Mouse (Mus musculus): Measurements from ENCODE around the gene Chchd2. TPM values are rescaled to one million over a fixed set of nuclear protein-coding genes. Genes with fewer than 3 reads are reported as not detected.
"Not testable (repeated sequence)": the region's sequence is repeated elsewhere in the genome, so short reads cannot be mapped to it uniquely, and the experiment has no call there.

Gene Chchd2
- polyA plus RNA-seq (2015; fragmentation: Nextera tagmentation; extraction: Ambion mirVana): 916 and 967 TPM in 2 replicates

DNA sequence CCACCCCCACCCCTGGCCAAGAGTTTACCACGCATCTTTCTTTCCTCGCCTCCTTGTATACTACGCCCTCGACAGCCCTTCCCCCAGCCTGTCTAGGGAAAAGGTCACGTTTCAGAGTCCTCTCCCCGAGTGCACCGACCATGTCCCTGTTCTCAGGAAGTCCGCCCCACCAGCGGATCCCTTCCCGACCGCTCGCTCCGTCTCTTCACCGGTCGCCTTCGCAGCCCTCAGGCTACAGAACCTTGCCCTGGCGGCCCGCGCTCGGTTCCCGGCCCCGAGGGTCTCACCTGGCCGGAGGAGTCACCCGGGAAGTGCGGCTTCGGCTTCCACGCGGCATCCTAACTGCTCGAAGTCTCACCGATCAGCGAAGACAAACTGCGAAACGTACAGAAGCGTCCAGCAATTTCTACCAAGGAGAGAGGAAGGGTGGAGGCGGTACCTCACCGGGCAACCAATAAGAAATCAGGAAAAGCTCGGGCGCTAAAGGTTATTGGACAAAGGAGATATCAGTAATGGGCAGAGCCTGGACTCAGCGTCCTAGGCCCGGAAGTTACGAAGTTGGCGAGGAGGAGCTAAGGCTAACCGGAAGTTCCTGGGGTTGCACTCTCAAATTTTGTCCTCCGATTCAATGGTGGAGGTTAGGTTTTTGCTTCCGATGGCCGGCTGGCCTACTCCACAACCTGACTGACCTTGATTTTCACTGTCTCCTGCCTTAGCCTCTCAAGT is at the start of gene Chchd2:
Gene Chchd2 (minus strand): TSS at position 560 of the 726 bp plus-strand sequence.
- H3K9ac ChIP-seq: peak within 1 kb of the TSS; percentile 93
- H3K4me1 ChIP-seq (replicated peaks): peaks cover 22% of the 10 kb centered on the region
- ATAC-seq (ENCODE audit: low read depth): peak; percentile 99
- no peaks in the 10 kb centered on the region for H3K9me3 ChIP-seq
- WGBS: under 1% methylated on average over 46 of the region's 46 CpGs
- peaks cover 25% of the 10 kb centered on the region for H3K36me3 ChIP-seq
- H3K4me3 ChIP-seq: peak within 1 kb of the TSS; percentile 88
- H3K27me3 ChIP-seq: no peaks in the 10 kb centered on the region
- peak within 1 kb of the TSS; percentile 94 for H3K4me2 ChIP-seq
- H3K27ac ChIP-seq (replicated peaks): peak within 1 kb of the TSS; percentile 95

DNA sequence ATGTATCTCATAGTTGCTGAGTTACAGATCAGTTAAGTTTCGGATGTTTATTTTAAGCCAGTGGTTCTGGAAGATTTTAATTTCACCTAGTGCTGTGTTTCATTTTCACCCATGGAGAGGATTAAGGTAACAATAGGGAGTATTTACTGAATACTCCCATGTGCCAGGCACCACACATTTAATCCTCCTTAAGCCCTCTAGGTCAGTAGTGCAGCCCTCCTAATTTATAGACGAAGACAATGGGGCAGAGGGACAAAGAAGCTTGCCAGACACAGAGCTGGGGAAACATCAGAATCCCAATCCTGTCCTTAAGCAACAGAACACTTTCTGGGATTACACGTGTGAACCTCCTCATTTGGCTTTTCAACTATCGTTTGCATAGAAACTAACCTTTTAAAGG is 49.7 kb upstream of the Chchd2 start:
- WGBS: 53% methylated on average over 4 of the region's 4 CpGs

DNA sequence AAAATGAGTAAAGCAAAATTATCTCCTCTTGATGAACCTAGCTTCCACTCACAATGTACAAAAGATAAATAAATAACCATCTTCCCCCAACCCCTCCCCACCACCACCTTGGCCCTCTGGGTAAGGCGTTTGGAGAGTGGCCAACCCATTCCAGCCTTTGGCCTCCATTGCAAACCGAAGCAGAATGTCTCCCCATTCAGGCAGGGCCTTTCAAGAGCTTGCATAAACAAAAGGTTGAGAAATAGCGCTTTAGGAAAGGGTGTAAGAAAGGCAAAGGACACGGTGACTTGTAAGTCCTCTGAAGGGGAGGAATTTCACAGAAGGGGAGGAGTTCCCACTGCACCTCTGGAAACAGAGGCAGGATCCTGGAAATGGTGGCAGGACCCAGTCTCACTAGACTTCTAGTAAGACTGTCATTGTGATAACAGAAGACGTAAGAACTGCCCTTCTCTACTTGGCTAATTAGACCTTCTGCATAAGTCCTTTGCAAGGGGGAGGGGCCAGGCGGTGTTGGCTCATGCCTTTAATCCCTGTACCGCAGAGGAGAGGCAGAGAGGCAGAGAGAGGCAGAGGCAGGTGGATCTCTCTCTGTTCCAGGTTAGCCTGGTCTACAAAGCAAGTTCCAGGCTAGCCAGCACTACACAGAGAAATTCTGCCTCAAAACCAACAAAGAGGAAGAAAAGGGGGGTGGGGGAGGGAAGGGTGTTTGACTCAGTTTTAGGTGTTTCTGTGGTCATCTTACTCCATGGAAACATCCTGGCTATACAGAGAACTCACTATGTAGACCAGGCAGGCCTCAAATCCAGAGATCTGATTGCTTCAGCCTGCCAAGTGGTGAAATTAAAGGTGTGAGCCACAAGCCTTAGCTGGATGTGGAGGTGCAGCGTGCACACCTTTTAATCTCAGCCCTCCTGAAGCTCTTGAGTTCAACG is 42.9 kb upstream of the Chchd2 start:
- Histone ChIP-seq H3K27me3 (no peaks in the 10 kb centered on the region), H3K27ac (replicated peaks) (no peak overlapping the region), H3K4me1 (replicated peaks) (no peaks in the 10 kb centered on the region), H3K36me3 (no peaks in the 10 kb centered on the region), H3K9ac (no peak overlapping the region), H3K4me2 (no peak overlapping the region), H3K9me3 (no peaks in the 10 kb centered on the region), H3K4me3 (no peak overlapping the region)
- WGBS: 47% methylated on average over 9 of the region's 9 CpGs
- ATAC-seq (ENCODE audit: low read depth): no peak

More for the DNA sequence above, 49.7 kb upstream of the Chchd2 start:
- no peaks in the 10 kb centered on the region for H3K27me3 ChIP-seq
- H3K9me3 ChIP-seq: no peaks in the 10 kb centered on the region
- ATAC-seq (ENCODE audit: low read depth): no peak
- H3K27ac ChIP-seq (replicated peaks): no peak overlapping the region
- H3K4me1 ChIP-seq (replicated peaks): no peaks in the 10 kb centered on the region
- no peak overlapping the region for H3K4me3 ChIP-seq
- H3K9ac ChIP-seq: no peak overlapping the region
- no peak overlapping the region for H3K4me2 ChIP-seq
- H3K36me3 ChIP-seq: no peaks in the 10 kb centered on the region

DNA sequence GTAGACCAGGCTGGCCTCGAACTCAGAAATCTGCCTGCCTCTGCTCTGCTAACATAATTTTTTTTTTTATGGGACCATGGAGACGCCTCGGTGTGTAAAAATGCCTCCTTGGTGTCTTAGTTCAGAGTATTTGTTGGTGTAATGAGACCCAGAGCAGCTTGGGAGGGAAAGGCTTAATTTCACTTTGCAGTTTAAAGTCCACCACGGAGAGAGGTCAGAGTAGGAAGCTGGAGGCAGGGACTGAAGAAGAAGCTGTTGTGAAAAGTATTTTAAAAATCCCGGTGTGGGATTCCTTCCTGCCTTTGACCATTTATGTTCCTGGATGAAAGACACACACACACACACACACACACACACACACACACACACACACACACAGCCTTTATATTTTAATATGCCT is 38.7 kb upstream of the Chchd2 start:
- no peaks in the 10 kb centered on the region for H3K36me3 ChIP-seq
- WGBS: 82% methylated on average over 5 of the region's 5 CpGs
- H3K9me3 ChIP-seq: no peaks in the 10 kb centered on the region
- no peak overlapping the region for H3K9ac ChIP-seq
- H3K27me3 ChIP-seq: no peaks in the 10 kb centered on the region
- no peak for ATAC-seq (ENCODE audit: low read depth)
- H3K4me1 ChIP-seq (replicated peaks): no peaks in the 10 kb centered on the region
- H3K4me3 ChIP-seq: no peak overlapping the region
- H3K27ac ChIP-seq (replicated peaks): no peak overlapping the region
- no peak overlapping the region for H3K4me2 ChIP-seq

DNA sequence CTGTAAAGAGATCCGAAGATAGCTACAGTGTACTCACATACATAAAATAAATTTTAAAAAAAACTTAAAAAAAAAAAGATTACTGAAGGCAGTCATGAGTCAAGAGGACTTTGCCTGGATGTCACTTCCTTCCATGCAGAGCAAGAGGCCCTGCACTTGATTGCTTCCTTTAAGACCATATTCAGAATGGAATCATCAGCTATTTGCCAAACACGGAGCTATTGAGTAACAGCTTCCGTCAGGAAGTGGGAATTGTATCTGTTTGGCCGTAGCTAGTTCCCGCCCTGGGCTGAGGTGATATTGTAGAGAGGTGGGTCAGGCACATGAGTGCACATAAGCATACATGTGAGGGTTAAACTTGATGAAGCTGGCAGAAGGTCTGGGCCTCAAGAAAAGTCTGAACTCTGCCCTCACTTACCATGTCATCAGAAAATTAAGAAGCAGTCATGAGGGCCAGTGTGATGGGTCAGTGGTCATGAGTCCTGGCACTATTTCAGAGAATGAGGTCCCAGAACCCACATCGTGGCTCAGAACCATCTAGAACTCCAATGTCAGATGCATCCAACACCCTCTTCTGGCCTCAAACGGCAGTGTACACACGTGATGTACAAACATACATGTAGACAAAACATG is 37.7 kb upstream of the Chchd2 start:
- no peak for ATAC-seq (ENCODE audit: low read depth)
- H3K27ac ChIP-seq (replicated peaks): no peak overlapping the region
- 87% methylated on average over 8 of the region's 8 CpGs for WGBS

DNA sequence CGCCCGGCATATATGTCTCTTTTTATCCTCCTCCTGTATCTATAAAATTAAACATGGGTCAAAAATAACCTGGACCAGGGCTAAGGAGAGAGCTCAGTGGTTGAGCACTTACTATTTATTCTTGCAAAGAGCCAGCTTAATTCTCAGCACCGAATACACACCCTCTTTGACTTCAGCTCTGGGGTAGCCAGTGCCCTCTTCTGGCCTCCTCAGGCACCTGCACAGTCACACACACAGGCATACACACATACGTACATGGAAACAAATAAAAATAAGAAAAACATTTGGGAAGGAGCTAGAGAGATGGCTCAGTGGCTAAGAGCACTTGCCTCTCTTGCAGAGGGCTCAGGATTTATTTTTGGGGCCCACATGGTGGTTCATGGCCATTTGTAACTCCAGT is 34.7 kb upstream of the Chchd2 start:
- Histone ChIP-seq H3K36me3 (no peaks in the 10 kb centered on the region), H3K4me3 (no peak overlapping the region), H3K27ac (replicated peaks) (no peak overlapping the region), H3K9ac (no peak overlapping the region), H3K4me2 (no peak overlapping the region), H3K27me3 (no peaks in the 10 kb centered on the region), H3K4me1 (replicated peaks) (no peaks in the 10 kb centered on the region), H3K9me3 (no peaks in the 10 kb centered on the region)
- ATAC-seq (ENCODE audit: low read depth): no peak
- WGBS: 91% methylated on average over 4 of the region's 4 CpGs

More for the DNA sequence above, 37.7 kb upstream of the Chchd2 start:
- Histone ChIP-seq H3K9ac (no peak overlapping the region), H3K4me1 (replicated peaks) (no peaks in the 10 kb centered on the region), H3K4me2 (no peak overlapping the region), H3K4me3 (no peak overlapping the region), H3K9me3 (no peaks in the 10 kb centered on the region), H3K27me3 (no peaks in the 10 kb centered on the region), H3K36me3 (no peaks in the 10 kb centered on the region)

DNA sequence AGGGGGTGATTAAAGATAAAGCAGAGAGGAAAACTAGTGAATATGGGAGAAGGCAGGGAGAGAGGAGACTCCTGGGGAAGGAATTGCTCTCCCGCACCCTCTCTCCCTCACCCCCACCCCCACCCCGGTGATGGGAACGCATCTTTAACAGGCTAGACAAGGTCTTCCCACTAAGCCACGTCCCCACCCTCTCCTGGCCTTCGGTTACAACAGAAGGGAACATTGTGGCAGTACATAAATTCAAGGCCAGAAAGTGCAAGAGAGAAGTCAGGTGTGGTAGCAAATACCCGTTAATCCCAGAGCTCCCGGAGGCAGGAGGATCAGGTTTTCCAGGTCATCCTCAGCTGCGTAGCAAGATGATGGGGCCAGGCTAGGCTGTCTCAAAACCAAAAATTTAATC is 32.0 kb upstream of the Chchd2 start:
- no peaks in the 10 kb centered on the region for H3K9me3 ChIP-seq
- no peak overlapping the region for H3K4me2 ChIP-seq
- no peak overlapping the region for H3K9ac ChIP-seq
- no peaks in the 10 kb centered on the region for H3K36me3 ChIP-seq
- no peaks in the 10 kb centered on the region for H3K4me1 ChIP-seq (replicated peaks)
- H3K4me3 ChIP-seq: no peak overlapping the region
- no peaks in the 10 kb centered on the region for H3K27me3 ChIP-seq
- WGBS: 81% methylated on average over 8 of the region's 8 CpGs
- ATAC-seq (ENCODE audit: low read depth): no peak
- H3K27ac ChIP-seq (replicated peaks): no peak overlapping the region

DNA sequence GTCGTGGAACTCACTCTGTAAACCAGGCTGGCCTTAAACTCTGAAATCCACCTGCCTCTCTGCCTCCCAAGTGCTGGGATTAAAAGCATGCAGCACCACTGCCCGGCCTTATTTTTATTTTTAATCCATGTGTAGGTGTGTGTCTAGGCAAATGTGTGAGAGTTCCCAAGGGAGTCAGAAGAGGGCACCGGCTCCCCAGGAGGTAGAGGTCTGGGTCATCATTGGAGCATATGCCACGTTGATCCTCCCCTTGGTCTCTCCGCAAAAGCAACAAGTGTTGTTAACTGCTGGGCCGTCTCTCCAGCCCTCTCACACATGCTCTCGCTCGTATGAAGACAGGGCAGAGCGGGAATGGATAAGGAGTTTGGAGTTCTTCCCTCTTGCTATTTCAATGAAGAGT is 31.5 kb upstream of the Chchd2 start:
- WGBS: 85% methylated on average over 9 of the region's 9 CpGs
- no peaks in the 10 kb centered on the region for H3K9me3 ChIP-seq
- H3K36me3 ChIP-seq: no peaks in the 10 kb centered on the region
- H3K4me3 ChIP-seq: no peak overlapping the region
- no peak overlapping the region for H3K9ac ChIP-seq
- H3K4me2 ChIP-seq: no peak overlapping the region
- no peaks in the 10 kb centered on the region for H3K4me1 ChIP-seq (replicated peaks)
- H3K27ac ChIP-seq (replicated peaks): no peak overlapping the region
- H3K27me3 ChIP-seq: no peaks in the 10 kb centered on the region
- ATAC-seq (ENCODE audit: low read depth): no peak

DNA sequence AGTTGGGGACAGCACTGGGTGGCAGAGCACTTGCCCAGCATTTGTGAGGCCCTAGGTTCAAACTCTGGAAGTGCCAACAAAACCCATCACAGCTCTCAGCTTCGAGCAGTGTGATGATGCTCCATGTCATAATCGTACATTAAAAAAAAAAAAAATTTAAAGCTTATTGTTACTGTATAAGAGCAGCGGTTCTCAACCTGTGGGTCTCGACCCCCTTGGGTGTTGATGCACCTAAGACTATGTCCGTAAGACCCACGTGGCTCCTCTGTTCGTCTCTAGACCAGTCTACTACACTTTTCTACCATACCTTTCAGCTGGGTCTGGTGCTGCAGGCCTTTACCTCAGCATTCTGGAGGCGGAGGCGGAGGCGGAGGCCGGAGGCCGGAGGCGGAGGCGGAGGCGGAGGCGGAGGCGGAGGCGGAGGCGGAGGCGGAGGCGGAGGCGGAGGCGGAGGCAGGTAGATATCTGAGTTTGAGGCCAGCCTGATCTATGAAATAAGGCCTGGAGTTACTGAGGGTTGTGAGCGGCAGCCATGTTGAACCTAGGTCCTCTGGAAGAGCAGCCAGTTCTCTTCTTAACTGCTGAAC is 30.9 kb upstream of the Chchd2 start:
- Histone ChIP-seq H3K36me3 (no peaks in the 10 kb centered on the region), H3K4me3 (no peak overlapping the region), H3K4me1 (replicated peaks) (no peaks in the 10 kb centered on the region), H3K4me2 (no peak overlapping the region), H3K27me3 (no peaks in the 10 kb centered on the region), H3K27ac (replicated peaks) (no peak overlapping the region), H3K9ac (no peak overlapping the region), H3K9me3 (no peaks in the 10 kb centered on the region)
- no peak for ATAC-seq (ENCODE audit: low read depth)
- WGBS: 91% methylated on average over 24 of the region's 24 CpGs

DNA sequence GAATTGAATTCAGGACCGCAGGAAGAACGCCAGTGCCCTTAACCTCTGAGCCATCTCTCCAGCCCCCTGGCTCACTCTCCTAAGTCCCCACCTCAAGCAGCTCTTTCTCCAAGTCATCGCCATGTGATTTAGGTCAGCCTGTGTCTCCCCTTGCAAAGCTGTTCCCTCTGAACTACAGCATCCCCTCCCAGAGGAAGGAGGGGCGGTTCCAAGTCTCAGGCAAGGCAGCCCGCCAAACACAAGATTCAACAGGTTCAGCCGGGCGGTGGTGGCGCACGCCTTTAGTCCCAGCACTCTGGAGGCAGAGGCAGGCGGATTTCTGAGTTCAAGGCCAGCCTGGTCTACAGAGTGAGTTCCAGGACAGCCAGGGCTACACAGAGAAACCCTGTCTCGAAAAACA is 28.2 kb upstream of the Chchd2 start:
- H3K4me2 ChIP-seq; H3K4me1 ChIP-seq (replicated peaks); H3K27ac ChIP-seq (replicated peaks); H3K4me3 ChIP-seq; ATAC-seq (ENCODE audit: low read depth); H3K36me3 ChIP-seq; H3K27me3 ChIP-seq; H3K9ac ChIP-seq; H3K9me3 ChIP-seq: not testable (repeated sequence)
- 86% methylated on average over 11 of the region's 11 CpGs for WGBS

DNA sequence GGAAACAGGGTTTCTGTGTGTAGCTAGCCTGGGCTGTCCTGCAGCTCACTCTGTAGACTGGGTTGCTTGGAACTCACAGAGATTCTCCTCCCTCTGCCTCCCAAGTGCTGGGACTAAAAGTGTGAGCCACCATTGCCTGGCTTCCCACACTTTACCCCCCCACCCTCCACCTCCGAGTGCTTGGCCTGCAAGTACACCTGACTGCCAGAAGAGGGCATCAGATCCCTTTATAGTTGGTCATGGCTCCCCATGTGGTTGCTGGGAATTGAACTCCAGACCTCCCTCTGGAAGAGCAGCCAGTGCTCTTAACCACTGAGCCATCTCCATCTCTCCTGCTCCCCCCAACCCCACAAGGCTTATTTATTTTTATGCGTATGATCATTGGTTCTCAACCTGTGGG is 26.8 kb upstream of the Chchd2 start:
- no peak overlapping the region for H3K9ac ChIP-seq
- no peak overlapping the region for H3K4me3 ChIP-seq
- WGBS: 25% methylated on average over 2 of the region's 2 CpGs
- H3K4me1 ChIP-seq (replicated peaks): peaks cover 6% of the 10 kb centered on the region
- no peaks in the 10 kb centered on the region for H3K9me3 ChIP-seq
- ATAC-seq (ENCODE audit: low read depth): no peak
- H3K27ac ChIP-seq (replicated peaks): no peak overlapping the region
- no peaks in the 10 kb centered on the region for H3K27me3 ChIP-seq
- no peaks in the 10 kb centered on the region for H3K36me3 ChIP-seq
- H3K4me2 ChIP-seq: no peak overlapping the region

DNA sequence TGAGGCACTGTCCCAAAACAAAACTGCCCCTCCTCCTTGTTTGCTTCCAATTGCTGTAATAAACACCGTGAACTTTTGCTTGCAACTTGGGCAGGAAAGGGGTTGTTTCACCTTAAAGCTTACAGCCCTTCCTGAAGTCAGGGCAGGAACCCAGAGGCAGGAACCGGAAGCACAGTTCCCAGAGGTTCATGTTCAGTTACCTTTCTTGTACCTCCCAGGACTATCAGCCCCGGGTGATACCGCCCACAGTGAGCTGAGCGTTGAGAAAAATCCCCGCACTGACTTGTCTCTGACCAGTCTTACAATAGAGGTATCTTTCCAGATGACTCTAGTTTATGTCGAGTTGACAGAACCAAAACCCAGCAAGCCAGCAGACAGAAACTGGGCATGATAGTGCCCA is 22.3 kb upstream of the Chchd2 start:
- no peak for ATAC-seq (ENCODE audit: low read depth)
- WGBS: 79% methylated on average over 7 of the region's 7 CpGs
- Histone ChIP-seq H3K27me3 (no peaks in the 10 kb centered on the region), H3K4me1 (replicated peaks) (peaks cover 15% of the 10 kb centered on the region), H3K4me3 (peak overlapping the region; percentile 67), H3K27ac (replicated peaks) (no peak overlapping the region), H3K4me2 (peak overlapping the region; percentile 57; the same call in 1 of the 2 replicates), H3K36me3 (no peaks in the 10 kb centered on the region), H3K9ac (0 out of 2 replicates have a peak overlapping the region, but pooled peaks have one; percentile 88), H3K9me3 (no peaks in the 10 kb centered on the region)
